Mouse (Mus musculus) hindbrain, postnatal 0 days (tissue): Measurements from ENCODE around the gene Pld3. TPM values are rescaled to one million over a fixed set of nuclear protein-coding genes. Genes with fewer than 3 reads are reported as not detected.
A peak's percentile ranks its signal among the peaks of the same experiment; 100 is the strongest.

Source experiments
- ATAC-seq: fragments of 200-750 bp; cut with Nextera tagmentation; 2 replicates; pipeline ENCODE4 v1.8.0; 2017; ENCODE audit warnings: mild to moderate bottlenecking, moderate TSS enrichment, moderate library complexity
- DNase-seq: peaks from one replicate; pipeline ENCODE4 v3.0.0-alpha.2; 2015; ENCODE audit warnings: low spot score
- H3K27ac ChIP-seq: fragments of 300-500 bp; sonication (generic); 2 replicates; pipeline ENCODE4 v1.5.1; 2014; ENCODE audit warnings: mild to moderate bottlenecking
- H3K27me3 ChIP-seq: fragments of 300-500 bp; sonication (generic); 2 replicates; pipeline ENCODE4 v1.6.1; 2014; ENCODE audit warnings: low read length, mixed read lengths; ENCODE audit not compliant: insufficient read depth
- H3K36me3 ChIP-seq: fragments of 300-500 bp; sonication (generic); 2 replicates; pipeline ENCODE4 v1.6.1; 2014; ENCODE audit warnings: low read length, mixed read lengths; ENCODE audit not compliant: insufficient read depth
- H3K4me1 ChIP-seq: fragments of 300-500 bp; sonication (generic); 2 replicates; pipeline ENCODE4 v1.6.1; 2014; ENCODE audit warnings: antibody characterized with exemption, low read length, mixed read lengths; ENCODE audit not compliant: insufficient read depth
- H3K4me2 ChIP-seq: fragments of 300-500 bp; sonication (generic); 2 replicates; pipeline ENCODE4 v1.6.1; 2014; ENCODE audit warnings: low read depth, mild to moderate bottlenecking, low read length, moderate library complexity, mixed read lengths
- H3K4me3 ChIP-seq: fragments of 300-500 bp; sonication (generic); 2 replicates; pipeline ENCODE4 v1.5.1; 2014; ENCODE audit warnings: low read length
- H3K9ac ChIP-seq: fragments of 300-500 bp; sonication (generic); replicated peaks from 2 replicates; pipeline ENCODE4 v1.6.1; 2014; ENCODE audit warnings: mild to moderate bottlenecking, low read length, moderate library complexity, mixed read lengths
- H3K9me3 ChIP-seq: fragments of 300-500 bp; sonication (generic); 2 replicates; pipeline ENCODE4 v1.6.1; 2016; ENCODE audit warnings: low read length, mixed read lengths
- CTCF ChIP-seq: IDR thresholded peaks from 2 replicates; pipeline ENCODE4 v1.5.1; 2016; ENCODE audit warnings: antibody characterized with exemption, control low read depth, low read depth
- WGBS: fragments of 180-500 bp; shearing (Covaris S2); extraction: QIAGEN DNeasy Blood & Tissue Kit; methylation state at CpG from one replicate; pipeline ENCODE4 v1.1.7; 2014; 5-methylcytosine and 5-hydroxymethylcytosine counted together
- polyA plus RNA-seq: library from polyadenylated mRNA; unstranded; fragments of >200 nt; fragmentation: Nextera tagmentation; extraction: Ambion mirVana; gene quantifications from 2 replicates; pipeline ENCODE4 v1.2.1, GENCODE M21; 2015
- total RNA-seq: library from RNA; depleted of rRNA; stranded (reverse); fragments of >200 nt; gene quantifications from 2 replicates; pipeline ENCODE4 v1.2.3, GENCODE M21; 2014; rRNA removed

Gene Pld3
- total RNA-seq (307 and 308 TPM in 2 replicates), polyA plus RNA-seq (268 and 287 TPM in 2 replicates)

- Histone ChIP-seq H3K27ac (peak within 1 kb of the TSS; percentile 71; the same call in 1 of the 2 replicates), H3K9ac (peak within 1 kb of the TSS; percentile 66), H3K36me3 (peaks cover 6% of the 10 kb centered on the region; the same call in 1 of the 2 replicates), H3K9me3 (no peaks in the 10 kb centered on the region), H3K27me3 (no peaks in the 10 kb centered on the region), H3K4me2 (peak within 1 kb of the TSS; percentile 73), H3K4me1 (0 out of 2 replicates have a peak, but pooled peaks cover 6% of the 10 kb centered on the region), H3K4me3 (peak within 1 kb of the TSS; percentile 74)
- no peak for TF ChIP-seq CTCF
- under 1% methylated on average over 41 of the region's 41 CpGs for WGBS
- ATAC-seq (peak; percentile 100), DNase-seq (peak; percentile 97)
These were observed at the start of gene Pld3, which contains the start of gene 2310022A10Rik for GRCm38 (mm10) chr7:27552931-27553513. Gene Pld3, minus strand, starts transcription at chr7:27553218. Gene 2310022A10Rik, plus strand, starts transcription at chr7:27553233.

DNA sequence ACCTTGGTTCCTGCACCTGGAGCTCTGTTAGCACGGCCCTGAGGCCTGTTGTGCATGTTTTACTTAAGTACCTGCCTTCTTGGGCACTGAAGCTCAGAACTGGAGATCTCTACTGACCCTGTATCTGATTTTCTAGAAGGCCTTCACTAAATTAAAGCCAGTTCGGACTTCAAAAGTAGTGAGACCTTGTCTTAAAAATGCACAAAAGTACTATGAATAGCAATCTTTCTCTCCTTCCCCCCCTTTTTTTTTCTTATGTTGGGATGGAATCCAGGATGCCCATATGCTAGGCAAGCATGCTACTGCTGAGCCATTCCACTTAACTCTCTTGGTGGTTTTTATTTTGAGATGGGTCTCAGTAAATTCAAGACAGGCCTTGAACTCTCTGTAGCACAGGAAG, 49.1 kb upstream of the Pld3 start:
- TF ChIP-seq CTCF, result no peak
- peak overlapping the region; percentile 78 for H3K27ac ChIP-seq
- H3K9ac ChIP-seq, result no peak overlapping the region
- 67% methylated on average over 2 of the region's 2 CpGs for WGBS
- H3K4me2 ChIP-seq, result no peak overlapping the region
- H3K27me3 ChIP-seq, result no peaks in the 10 kb centered on the region
- peaks cover 61% of the 10 kb centered on the region for H3K4me1 ChIP-seq
- ATAC-seq (no peak), DNase-seq (no peak)
- H3K9me3 ChIP-seq, result no peaks in the 10 kb centered on the region
- H3K36me3 ChIP-seq, result no peaks in the 10 kb centered on the region
- H3K4me3 ChIP-seq, result no peak overlapping the region

DNA sequence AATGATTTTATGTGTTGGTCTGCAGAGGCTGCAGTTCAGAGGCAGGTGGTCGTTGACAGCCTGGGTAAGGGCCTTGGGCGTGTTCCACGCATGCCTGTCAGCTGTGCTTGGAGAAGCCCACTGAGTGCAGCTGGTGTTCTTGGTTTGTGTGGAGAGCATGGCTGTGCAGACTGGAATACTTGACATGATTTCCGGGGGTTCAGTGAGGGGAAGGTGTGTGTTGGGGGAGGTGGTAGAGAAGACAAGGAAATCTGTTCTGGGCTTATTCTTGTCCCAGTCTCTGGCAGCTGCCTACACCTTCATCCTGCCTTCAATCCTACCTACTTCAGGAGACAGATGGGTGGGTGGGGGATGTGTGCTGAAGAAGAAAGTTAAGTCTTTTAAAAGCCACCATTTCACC, 48.6 kb upstream of the Pld3 start:
- ATAC-seq (no peak), DNase-seq (peak; percentile 50)
- TF ChIP-seq CTCF, result no peak
- Histone ChIP-seq H3K4me2 (0 out of 2 replicates have a peak overlapping the region, but pooled peaks have one; percentile 1), H3K9me3 (no peaks in the 10 kb centered on the region), H3K27me3 (no peaks in the 10 kb centered on the region), H3K4me1 (peaks cover 61% of the 10 kb centered on the region), H3K9ac (no peak overlapping the region), H3K27ac (peak overlapping the region; percentile 43), H3K4me3 (no peak overlapping the region), H3K36me3 (no peaks in the 10 kb centered on the region)
- WGBS, result 38% methylated on average over 4 of the region's 4 CpGs

DNA sequence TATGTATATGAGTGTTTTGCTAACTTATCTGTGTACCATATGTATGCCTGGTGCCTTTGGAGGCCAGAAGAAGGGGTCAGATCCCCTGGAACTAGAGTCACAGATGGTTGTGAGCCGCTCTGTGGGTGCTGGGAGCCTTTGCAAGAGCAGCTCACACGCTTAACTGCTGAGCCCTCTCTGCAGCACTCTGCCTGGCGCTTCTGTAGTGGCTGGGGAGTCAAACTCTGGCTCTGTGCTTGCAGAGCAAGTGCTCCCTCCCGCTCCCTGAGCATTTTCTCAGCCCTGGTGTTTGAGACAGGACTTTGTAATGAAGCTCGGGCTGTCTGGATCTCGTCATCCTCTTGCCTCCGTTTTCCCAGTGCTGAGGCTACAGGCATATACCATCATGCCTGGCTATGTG, 45.0 kb upstream of the Pld3 start:
- 69% methylated on average over 7 of the region's 7 CpGs for WGBS
- H3K27ac ChIP-seq, result peak overlapping the region; percentile 79
- no peak overlapping the region for H3K4me2 ChIP-seq
- no peak overlapping the region for H3K4me3 ChIP-seq
- H3K4me1 ChIP-seq, result peaks cover 45% of the 10 kb centered on the region
- H3K36me3 ChIP-seq, result no peaks in the 10 kb centered on the region
- no peak overlapping the region for H3K9ac ChIP-seq
- no peak for TF ChIP-seq CTCF
- no peaks in the 10 kb centered on the region for H3K9me3 ChIP-seq
- no peaks in the 10 kb centered on the region for H3K27me3 ChIP-seq
- DNase-seq (no peak), ATAC-seq (no peak)

DNA sequence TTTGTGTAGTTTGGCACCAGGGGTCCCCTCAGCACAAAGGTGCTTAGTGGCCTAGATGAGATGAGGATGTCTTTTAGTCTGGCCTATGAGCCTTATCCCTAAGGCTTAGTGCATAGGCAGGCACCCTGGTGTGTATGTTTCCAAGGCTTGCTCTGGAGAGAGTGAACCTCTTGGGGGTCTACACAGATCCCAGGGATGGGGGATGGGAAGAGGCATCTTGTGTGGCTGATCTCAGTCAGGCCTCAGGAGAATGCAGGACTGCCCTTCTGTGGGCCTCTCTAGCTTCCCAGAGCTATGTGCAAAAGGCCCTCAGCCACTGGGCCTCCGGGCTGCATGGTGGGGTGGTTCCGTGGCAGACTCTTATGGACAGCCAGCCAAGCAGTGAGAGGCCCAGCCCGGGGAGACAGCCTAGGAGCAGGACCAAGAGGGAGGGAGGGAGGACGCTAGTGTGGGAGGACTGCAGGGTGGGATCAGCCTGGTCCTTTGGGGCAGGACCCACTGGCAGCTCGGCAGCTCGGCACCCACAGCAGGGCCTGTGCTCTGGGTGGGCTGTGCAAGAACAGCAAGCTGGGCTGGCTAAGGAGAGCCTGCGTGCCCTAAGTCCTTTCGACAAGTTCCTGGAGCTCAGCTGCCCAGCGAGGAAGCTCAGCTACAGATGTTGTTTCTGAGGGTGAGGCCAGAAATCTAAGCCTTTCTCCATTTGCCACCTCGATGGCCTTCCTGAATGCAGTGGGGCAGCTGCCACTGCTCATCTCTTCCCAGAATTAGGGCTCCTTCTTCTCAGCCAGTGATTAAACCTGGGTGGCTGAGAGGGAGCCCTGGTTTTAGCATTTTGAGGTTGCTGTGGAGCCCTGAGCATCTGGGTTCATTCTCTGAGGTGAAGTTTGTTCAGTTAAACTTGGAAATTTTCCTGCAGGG, 43.8 kb upstream of the Pld3 start:
- no peak for TF ChIP-seq CTCF
- Histone ChIP-seq H3K9me3 (no peaks in the 10 kb centered on the region), H3K9ac (peak overlapping the region; percentile 33; the same call in 1 of the 2 replicates), H3K4me1 (peaks cover 44% of the 10 kb centered on the region), H3K27me3 (no peaks in the 10 kb centered on the region), H3K36me3 (no peaks in the 10 kb centered on the region), H3K4me2 (peak overlapping the region; percentile 27; the same call in 1 of the 2 replicates), H3K27ac (peak overlapping the region; percentile 79), H3K4me3 (no peak overlapping the region)
- DNase-seq, result no peak
- 41% methylated on average over 10 of the region's 10 CpGs for WGBS
- peak; percentile 1; the same call in 1 of the 2 replicates for ATAC-seq

DNA sequence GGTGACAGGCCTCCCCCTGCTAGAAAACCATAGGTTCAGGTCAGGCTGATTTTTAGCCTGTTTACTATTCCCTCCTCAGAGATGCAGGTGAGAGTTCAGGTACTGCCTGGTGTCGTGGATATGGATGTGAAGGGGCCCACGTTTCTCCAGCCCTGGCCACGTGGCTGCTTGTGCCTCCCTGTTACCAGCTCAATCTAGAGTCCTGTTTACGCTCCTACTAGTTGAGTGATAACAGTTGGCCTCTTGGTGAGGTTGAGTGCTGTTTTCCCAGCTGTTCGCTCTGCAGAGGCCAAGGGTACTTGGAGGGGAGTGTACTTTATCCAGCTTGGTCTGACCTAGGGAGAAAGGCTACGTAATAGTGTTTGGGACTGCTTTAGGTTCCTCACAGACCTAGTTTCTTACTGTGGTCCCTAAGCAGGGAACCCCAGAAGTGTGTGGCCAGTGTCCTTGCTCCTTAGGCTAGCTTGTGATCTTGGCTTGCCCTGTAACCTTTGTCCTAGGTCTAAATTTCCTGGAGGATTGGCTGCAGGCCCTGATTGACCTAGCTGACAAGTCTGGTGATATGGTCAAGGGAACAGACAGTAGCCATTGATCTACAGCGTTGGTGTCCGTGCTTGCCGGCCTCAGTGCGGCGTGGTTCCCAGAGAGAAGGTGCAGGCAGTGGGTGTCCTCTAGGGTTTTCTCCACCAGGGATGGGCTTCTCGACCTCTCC, 40.1 kb upstream of the Pld3 start:
- H3K9me3 ChIP-seq, result no peaks in the 10 kb centered on the region
- peaks cover 20% of the 10 kb centered on the region for H3K4me1 ChIP-seq
- peak overlapping the region; percentile 66 for H3K4me3 ChIP-seq
- no peaks in the 10 kb centered on the region for H3K27me3 ChIP-seq
- WGBS, result 61% methylated on average over 12 of the region's 12 CpGs
- H3K27ac ChIP-seq, result peak overlapping the region; percentile 98; the same call in 1 of the 2 replicates
- peak overlapping the region; percentile 65 for H3K4me2 ChIP-seq
- ATAC-seq, result no peak
- H3K36me3 ChIP-seq, result no peaks in the 10 kb centered on the region
- peak overlapping the region; percentile 31 for H3K9ac ChIP-seq
- no peak for TF ChIP-seq CTCF
- no peak for DNase-seq
